8 mouse cellular contexts compared by ENCODE assay signal in the genomic region with DNA sequence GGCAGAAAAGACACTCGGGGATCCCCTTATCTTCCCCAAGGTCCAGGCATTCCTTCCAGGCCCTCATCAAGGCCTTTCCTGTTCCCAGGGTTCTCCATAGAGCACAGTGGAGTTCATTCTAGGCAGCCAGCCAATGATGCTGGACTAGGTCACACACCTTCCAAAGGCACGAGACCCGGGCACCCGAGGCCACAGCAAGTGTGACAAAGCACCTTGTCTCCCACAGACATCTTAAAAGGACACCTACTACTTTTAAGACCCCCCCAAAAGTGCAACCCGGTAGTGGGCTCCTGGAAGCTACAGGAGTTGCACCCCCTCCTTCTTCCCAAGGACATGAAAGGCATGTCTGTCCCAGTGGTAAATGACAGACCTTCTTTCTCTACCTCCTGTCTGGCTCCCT. TPM values are rescaled to one million over a fixed set of nuclear protein-coding genes. Genes with fewer than 3 reads are reported as not detected.
DNase-seq lines count a peak whose midpoint lies in the region; ATAC-seq and TF ChIP-seq lines count a peak whose summit lies in the region.

No protein-coding gene starts in this region.

- H3K4me1 ChIP-seq in cortical plate, adult 2 months (ENCODE audit: control insufficient read depth, insufficient read depth, low read length) = no peaks in the 10 kb centered on the region
- H3K4me1 ChIP-seq in hindbrain, embryonic 13.5 days (replicated peaks) = peaks cover 14% of the 10 kb centered on the region
- 0 out of 2 replicates have a peak, but pooled peaks cover 4% of the 10 kb centered on the region for H3K4me1 ChIP-seq in limb, embryonic 15.5 days

- H3K9me3 ChIP-seq in hindbrain, embryonic 13.5 days = no peaks in the 10 kb centered on the region
- no peaks in the 10 kb centered on the region for H3K9me3 ChIP-seq in limb, embryonic 15.5 days

- TF ChIP-seq CTCF in cortical plate, adult 2 months (IDR thresholded peaks at IDR 0.05; ENCODE audit: extremely low read depth, insufficient read depth, low read length) = no peak

- no peak for TF ChIP-seq POLR2A in cortical plate, adult 2 months (IDR thresholded peaks at IDR 0.05; ENCODE audit: extremely low read depth, insufficient read depth, low read length)

- no peaks in the 10 kb centered on the region for H3K36me3 ChIP-seq in hindbrain, embryonic 13.5 days
- no peaks in the 10 kb centered on the region for H3K36me3 ChIP-seq in limb, embryonic 15.5 days

- DNase-seq in cerebellum, postnatal 10 days = peak; percentile 20 to 34
- DNase-seq in cerebellum, adult 11 months = no peak
- DNase-seq in frontal cortex, postnatal 10 days (ENCODE audit: low spot score in 2 of 2) = no peak
- no peak for DNase-seq in thymus, postnatal 36 days
- DNase-seq in urinary bladder, adult 2 months (ENCODE audit: low spot score) = no peak

- peak overlapping the region; percentile 88 for H3K4me3 ChIP-seq in cortical plate, adult 2 months (ENCODE audit: insufficient read depth, low read length)
- H3K4me3 ChIP-seq in hindbrain, embryonic 13.5 days = peak overlapping the region; percentile 59
- peak overlapping the region; percentile 57 for H3K4me3 ChIP-seq in limb, embryonic 15.5 days

- no peak for ATAC-seq in hindbrain, embryonic 13.5 days (ENCODE audit: low FRiP score)
- no peak for ATAC-seq in limb, embryonic 15.5 days (ENCODE audit: insufficient number of reproducible peaks, low FRiP score, low TSS enrichment, low read depth)

- peak overlapping the region; percentile 71 for H3K4me2 ChIP-seq in hindbrain, embryonic 13.5 days
- peak overlapping the region; percentile 73 for H3K4me2 ChIP-seq in limb, embryonic 15.5 days

- 51% methylated on average over 5 of the region's 5 CpGs for WGBS in hindbrain, embryonic 13.5 days
- 16% methylated on average over 5 of the region's 5 CpGs for WGBS in limb, embryonic 15.5 days

- H3K27ac ChIP-seq in cortical plate, adult 2 months (ENCODE audit: insufficient read depth, low read length) = no peak overlapping the region
- peak overlapping the region; percentile 75; the same call in 1 of the 2 replicates for H3K27ac ChIP-seq in hindbrain, embryonic 13.5 days
- no peak overlapping the region for H3K27ac ChIP-seq in limb, embryonic 15.5 days

- peaks cover 54% of the 10 kb centered on the region; the same call in 1 of the 2 replicates for H3K27me3 ChIP-seq in hindbrain, embryonic 13.5 days
- peaks cover 46% of the 10 kb centered on the region for H3K27me3 ChIP-seq in limb, embryonic 15.5 days

- peak overlapping the region; percentile 81 for H3K9ac ChIP-seq in hindbrain, embryonic 13.5 days
- H3K9ac ChIP-seq in limb, embryonic 15.5 days = no peak overlapping the region

RNA-seq across cellular contexts. Expression of a gene that starts 1.4 kb away (rescaled TPM):
- polyA plus RNA-seq in cortical plate, adult 2 months (2012; rRNA removed) = 0.85 and 1.1 TPM in 2 replicates
- polyA plus RNA-seq in hindbrain, embryonic 13.5 days (2015; fragmentation: Nextera tagmentation; extraction: Ambion mirVana) = 2.5 and 2.9 TPM in 2 replicates
- 1.8 and 2.3 TPM in 2 replicates for polyA plus RNA-seq in limb, embryonic 15.5 days (2015; fragmentation: Nextera tagmentation; extraction: Ambion mirVana)
- polyA plus RNA-seq in urinary bladder, adult 2 months (2012; rRNA removed) = 0.67 and 1.0 TPM in 2 replicates

Comparison
In these comparisons a context has a peak if more than half of its experiments do, and no peak if none do; other contexts are left out.
1. DNase-seq: peak in cerebellum, postnatal 10 days (2 of 2); none in cerebellum, adult 11 months (single experiment), frontal cortex, postnatal 10 days (0 of 2), thymus, postnatal 36 days (0 of 2) and urinary bladder, adult 2 months (single experiment).
2. Peak in every context shown above with its lines, with median percentiles within 50 percentile points of each other: H3K4me3 ChIP-seq.